Mouse (Mus musculus) embryonic facial prominence, embryonic 11.5 days (tissue): ENCODE measurements around the gene 4933428G20Rik. TPM values are rescaled to one million over a fixed set of nuclear protein-coding genes. Genes with fewer than 3 reads are reported as not detected.

ENCODE experiments used
- ATAC-seq: fragments of 200-750 bp; cut with Nextera tagmentation; replicated peaks from 2 replicates; pipeline ENCODE4 v1.8.0; 2017; ENCODE audit warnings: low read depth; ENCODE audit not compliant: insufficient number of reproducible peaks, low FRiP score, low TSS enrichment
- DNase-seq: peaks from one replicate; pipeline ENCODE4 v3.0.0-alpha.2; 2015; ENCODE audit warnings: low spot score
- H3K27ac ChIP-seq: fragments of 300-500 bp; sonication (generic); replicated peaks from 2 replicates; pipeline ENCODE4 v1.5.1; 2014; ENCODE audit warnings: mild to moderate bottlenecking, low read depth, low read length, control low read depth
- H3K27me3 ChIP-seq: fragments of 300-500 bp; sonication (generic); 2 replicates; pipeline ENCODE4 v1.6.1; 2014; ENCODE audit warnings: mild to moderate bottlenecking, low read length, moderate library complexity, mixed read lengths; ENCODE audit not compliant: control insufficient read depth, insufficient read depth
- H3K36me3 ChIP-seq: fragments of 300-500 bp; sonication (generic); replicated peaks from 2 replicates; pipeline ENCODE4 v1.6.1; 2014; ENCODE audit warnings: low read depth, mild to moderate bottlenecking, low read length, moderate library complexity, mixed read lengths; ENCODE audit not compliant: control insufficient read depth, insufficient read depth
- H3K4me1 ChIP-seq: fragments of 300-500 bp; sonication (generic); 2 replicates; pipeline ENCODE4 v1.6.1; 2014; ENCODE audit warnings: low read length, mixed read lengths; ENCODE audit not compliant: control insufficient read depth, insufficient read depth
- H3K4me2 ChIP-seq: fragments of 300-500 bp; sonication (generic); 2 replicates; pipeline ENCODE4 v1.6.1; 2014; ENCODE audit warnings: low read depth, mild to moderate bottlenecking, control low read depth, low read length, moderate library complexity
- H3K4me3 ChIP-seq: fragments of 300-500 bp; sonication (generic); 2 replicates; pipeline ENCODE4 v1.5.1; 2014; ENCODE audit warnings: low read depth, low read length, control low read depth
- H3K9ac ChIP-seq: fragments of 300-500 bp; sonication (generic); replicated peaks from 2 replicates; pipeline ENCODE4 v1.6.1; 2014; ENCODE audit warnings: mild to moderate bottlenecking, control low read depth, low read length
- H3K9me3 ChIP-seq: fragments of 300-500 bp; sonication (generic); replicated peaks from 2 replicates; pipeline ENCODE4 v1.6.1; 2016; ENCODE audit warnings: mild to moderate bottlenecking, low read length, inconsistent platforms, mixed read lengths; ENCODE audit not compliant: control insufficient read depth
- WGBS: fragments of 180-500 bp; shearing (Covaris S2); extraction: QIAGEN DNeasy Blood & Tissue Kit; methylation state at CpG from one replicate; pipeline ENCODE4 v1.1.7; 2014; 5-methylcytosine and 5-hydroxymethylcytosine counted together
- polyA plus RNA-seq: library from polyadenylated mRNA; unstranded; fragments of >200 nt; fragmentation: Nextera tagmentation; extraction: Ambion mirVana; gene quantifications from 2 replicates; pipeline ENCODE4 v1.2.1, GENCODE M21; 2014

Gene 4933428G20Rik
- polyA plus RNA-seq, 1 experiment from 2014 or later, result not detected

DNA sequence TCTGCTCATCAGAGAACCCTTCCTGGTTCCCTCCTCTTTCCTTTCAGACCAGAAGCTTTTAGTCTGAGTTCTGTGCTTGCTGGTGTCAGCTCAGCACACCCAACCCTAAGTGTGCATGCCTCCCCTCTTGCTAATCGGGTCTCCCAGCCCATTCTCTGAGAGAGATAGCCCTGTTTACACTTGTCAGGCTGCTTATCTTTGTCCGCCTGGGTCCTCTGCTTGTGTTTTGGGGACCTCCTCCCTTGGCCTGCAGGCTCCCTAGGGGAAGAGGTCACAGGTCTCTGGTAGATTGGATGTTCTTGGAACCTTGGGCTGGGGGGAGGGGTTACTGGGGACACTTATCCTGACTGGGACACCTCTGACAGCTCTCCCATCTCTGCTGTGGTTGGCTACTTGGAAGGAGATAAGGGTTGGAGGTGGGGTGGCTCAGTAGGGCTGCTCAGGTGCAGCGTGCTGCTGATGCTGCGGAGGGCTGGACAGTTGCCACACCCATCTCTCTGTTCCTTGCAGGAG, 54.1 kb downstream of the 4933428G20Rik start:
- ATAC-seq (no peak), DNase-seq (no peak)
- H3K4me3 ChIP-seq, result no peak overlapping the region
- H3K4me1 ChIP-seq, result peaks cover 25% of the 10 kb centered on the region
- WGBS, result 66% methylated on average over 4 of the region's 4 CpGs
- H3K9me3 ChIP-seq, result no peaks in the 10 kb centered on the region
- peaks cover 2% of the 10 kb centered on the region for H3K36me3 ChIP-seq
- no peak overlapping the region for H3K4me2 ChIP-seq
- H3K9ac ChIP-seq, result no peak overlapping the region
- no peaks in the 10 kb centered on the region for H3K27me3 ChIP-seq
- H3K27ac ChIP-seq, result no peak overlapping the region

DNA sequence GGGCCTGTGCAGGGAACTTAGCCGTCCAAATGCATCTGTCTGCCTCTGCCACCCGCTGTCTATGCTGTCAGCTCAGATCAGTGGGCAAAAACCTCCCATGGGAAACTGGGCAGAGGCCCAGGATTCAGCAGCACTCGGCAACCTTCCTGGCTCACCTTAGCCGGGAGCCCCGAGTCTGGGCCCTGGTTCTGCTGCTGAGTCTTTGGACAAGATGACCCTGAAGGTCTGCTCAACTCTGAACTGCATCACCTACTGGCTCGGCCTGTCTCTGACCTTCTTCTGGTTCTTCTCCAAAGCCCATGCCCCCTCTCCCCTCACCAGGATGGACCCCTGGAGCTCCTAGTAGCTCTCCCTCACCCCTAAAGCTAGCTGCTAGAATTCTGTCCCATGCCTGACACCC, 54.5 kb downstream of the 4933428G20Rik start:
- H3K36me3 ChIP-seq, result peaks cover 2% of the 10 kb centered on the region
- no peak overlapping the region for H3K9ac ChIP-seq
- WGBS, result 74% methylated on average over 6 of the region's 6 CpGs
- H3K4me3 ChIP-seq, result no peak overlapping the region
- H3K27me3 ChIP-seq, result no peaks in the 10 kb centered on the region
- no peak for ATAC-seq
- H3K9me3 ChIP-seq, result no peaks in the 10 kb centered on the region
- H3K4me1 ChIP-seq, result peaks cover 25% of the 10 kb centered on the region
- no peak overlapping the region for H3K27ac ChIP-seq
- H3K4me2 ChIP-seq, result no peak overlapping the region
- DNase-seq, result no peak

DNA sequence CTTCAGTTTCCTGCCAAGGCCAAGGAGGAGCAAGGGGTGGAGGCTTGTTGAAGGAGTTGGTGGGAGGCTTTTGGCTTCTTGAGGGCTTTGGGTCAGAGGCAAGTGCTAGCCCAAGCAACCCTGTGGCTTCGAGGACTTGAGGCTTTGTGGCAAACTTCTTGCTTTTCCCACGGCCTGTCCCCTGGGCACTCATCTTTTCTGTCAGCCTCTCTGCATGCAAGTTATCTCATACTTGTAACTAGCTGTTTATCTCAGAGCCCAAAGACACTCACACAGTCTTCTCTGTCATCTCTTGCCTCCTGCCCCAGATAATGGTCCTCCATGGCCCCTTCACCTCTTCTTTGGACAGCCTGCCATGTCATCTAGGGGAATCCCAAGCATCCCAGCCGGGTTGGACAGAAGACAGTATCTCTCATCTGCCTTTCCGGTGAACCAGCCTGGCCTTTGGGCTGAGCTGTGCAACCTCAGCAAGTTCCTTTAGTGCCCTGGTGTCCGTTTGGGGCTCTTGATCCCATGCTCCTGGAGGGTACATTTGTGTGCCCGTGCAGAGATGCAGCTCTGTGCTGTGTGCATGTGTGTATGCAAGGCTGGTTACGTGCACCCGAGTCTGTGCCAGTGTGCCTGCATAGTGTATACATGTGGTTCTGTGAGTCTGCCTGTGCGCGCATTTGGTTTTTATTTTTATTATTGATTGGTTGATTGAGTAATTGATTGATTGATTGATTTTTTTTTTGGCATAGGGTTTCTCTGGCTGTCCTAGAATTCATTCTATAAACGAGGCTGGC, 57.1 kb downstream of the 4933428G20Rik start:
- DNase-seq (no peak), ATAC-seq (no peak)
- Histone ChIP-seq H3K9ac (no peak overlapping the region), H3K27me3 (peaks cover 7% of the 10 kb centered on the region; the same call in 1 of the 2 replicates), H3K4me3 (no peak overlapping the region), H3K4me2 (no peak overlapping the region), H3K36me3 (peaks cover 2% of the 10 kb centered on the region), H3K4me1 (peaks cover 23% of the 10 kb centered on the region), H3K9me3 (no peaks in the 10 kb centered on the region), H3K27ac (no peak overlapping the region)
- WGBS, result 83% methylated on average over 11 of the region's 11 CpGs

DNA sequence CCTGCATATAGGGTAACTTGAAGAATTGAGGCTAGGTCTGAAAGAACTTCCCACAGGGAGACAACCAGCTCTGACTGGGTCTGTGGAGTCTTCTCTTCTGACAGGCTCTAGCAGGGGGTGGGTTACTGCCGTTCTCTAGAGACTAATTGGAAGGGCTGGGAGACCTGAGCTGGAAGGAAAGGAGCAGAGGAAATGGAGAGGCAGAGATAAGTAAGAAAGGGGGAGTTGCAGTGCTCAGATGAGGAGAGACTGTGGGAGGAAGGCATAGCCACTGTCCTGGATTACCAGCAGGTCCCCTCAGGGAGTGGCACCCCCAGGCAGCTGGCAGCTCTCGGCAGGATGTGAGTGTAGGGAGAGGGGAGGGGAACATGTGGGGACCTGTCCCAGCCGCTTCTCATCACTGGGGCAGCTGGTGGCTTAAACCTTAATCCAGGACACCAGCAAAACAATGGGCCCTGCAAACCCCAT, 58.4 kb downstream of the 4933428G20Rik start:
- H3K9me3 ChIP-seq, result no peaks in the 10 kb centered on the region
- H3K36me3 ChIP-seq, result peaks cover 2% of the 10 kb centered on the region
- peak overlapping the region; percentile 28; the same call in 1 of the 2 replicates for H3K9ac ChIP-seq
- H3K4me1 ChIP-seq, result peaks cover 27% of the 10 kb centered on the region
- H3K27ac ChIP-seq, result no peak overlapping the region
- ATAC-seq (no peak), DNase-seq (peak; percentile 33)
- peaks cover 7% of the 10 kb centered on the region; the same call in 1 of the 2 replicates for H3K27me3 ChIP-seq
- 8% methylated on average over 3 of the region's 3 CpGs for WGBS
- peak overlapping the region; percentile 10; the same call in 1 of the 2 replicates for H3K4me3 ChIP-seq
- peak overlapping the region; percentile 85 for H3K4me2 ChIP-seq

DNA sequence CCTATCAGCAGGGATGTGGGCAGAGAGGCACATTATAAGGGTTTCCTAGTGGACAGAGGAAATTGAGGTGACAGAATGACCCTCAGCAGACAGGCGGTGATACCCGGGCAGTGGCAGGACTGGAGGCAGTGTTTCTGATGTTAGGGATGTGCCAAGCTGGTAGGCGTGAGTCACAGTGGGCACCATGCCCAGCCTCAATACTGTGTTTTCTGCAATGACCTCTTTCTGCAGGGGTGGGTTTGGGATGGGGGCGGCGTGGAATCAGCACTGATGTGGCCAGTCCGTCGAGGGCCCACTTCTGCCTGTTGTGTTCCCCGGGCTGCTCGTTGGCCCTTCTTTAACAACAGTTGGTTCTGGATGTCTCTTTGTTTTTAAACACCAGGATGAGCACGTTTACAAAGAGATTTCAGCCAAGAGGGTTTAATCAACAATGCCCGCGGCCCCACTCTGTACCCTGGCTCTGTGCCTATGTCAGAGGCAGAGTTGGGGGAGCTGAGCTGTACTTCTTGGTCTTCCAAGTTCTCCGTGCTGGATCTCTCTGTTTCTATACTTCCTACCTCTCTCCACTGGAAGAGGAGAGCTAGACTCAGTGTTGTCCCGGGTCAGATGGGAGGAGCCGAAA, 59.0 kb downstream of the 4933428G20Rik start:
- ATAC-seq, result no peak

More for the DNA sequence above, 59.0 kb downstream of the 4933428G20Rik start:
- Histone ChIP-seq H3K9ac (peak overlapping the region; percentile 9; the same call in 1 of the 2 replicates), H3K4me3 (peak overlapping the region; percentile 56), H3K9me3 (no peaks in the 10 kb centered on the region), H3K27me3 (peaks cover 7% of the 10 kb centered on the region; the same call in 1 of the 2 replicates), H3K4me2 (peak overlapping the region; percentile 85), H3K27ac (no peak overlapping the region), H3K4me1 (peaks cover 27% of the 10 kb centered on the region), H3K36me3 (peaks cover 2% of the 10 kb centered on the region)
- DNase-seq, result no peak
- 57% methylated on average over 15 of the region's 15 CpGs for WGBS

Other genes starting within 250 kb of the 4933428G20Rik start
- 70.3 and 75.1 TPM in 2 replicates for gene Npepps, start 219.7 kb downstream of the 4933428G20Rik start, polyA plus RNA-seq
- gene Mrpl45, start 184.6 kb downstream of the 4933428G20Rik start, polyA plus RNA-seq, result 57.2 and 61.3 TPM in 2 replicates
- gene Gpr179, start 148.3 kb downstream of the 4933428G20Rik start, polyA plus RNA-seq, result 0.01 and 0.04 TPM in 2 replicates
- 2.4 and 2.8 TPM in 2 replicates for gene Socs7, start 137.8 kb downstream of the 4933428G20Rik start, polyA plus RNA-seq
- 3.1 and 4.2 TPM in 2 replicates for gene Arhgap23, start 84.8 kb downstream of the 4933428G20Rik start, polyA plus RNA-seq
- gene Srcin1, start 75.8 kb upstream of the 4933428G20Rik start, polyA plus RNA-seq, result 0.55 and 0.56 TPM in 2 replicates
- 9.0 and 9.7 TPM in 2 replicates for gene Epop, start 129.4 kb upstream of the 4933428G20Rik start, polyA plus RNA-seq
- 3.7 and 3.9 TPM in 2 replicates for gene Mllt6, start 163.1 kb upstream of the 4933428G20Rik start, polyA plus RNA-seq
- gene Cisd3, start 185.5 kb upstream of the 4933428G20Rik start, polyA plus RNA-seq, result 11.8 TPM in 2 replicates
- 18.0 and 21.8 TPM in 2 replicates for gene Pcgf2, start 200.2 kb upstream of the 4933428G20Rik start, polyA plus RNA-seq
- gene Psmb3, start 203.1 kb upstream of the 4933428G20Rik start, polyA plus RNA-seq, result 476 and 532 TPM in 2 replicates
- 2.6 and 2.8 TPM in 2 replicates for gene Pip4k2b, start 244.4 kb upstream of the 4933428G20Rik start, polyA plus RNA-seq